Mouse (Mus musculus) limb, embryonic 12.5 days (tissue): ENCODE measurements at regions not wholly inside any gene's neighbourhood (a gene's known extent, or its start where the extent isn't known, plus 50 kb on each side); places are given as distances from the start of the nearest gene placed in this dataset.

Experiments used
- ATAC-seq: fragments of 200-750 bp; cut with Nextera tagmentation; 2 replicates; pipeline ENCODE4 v1.8.0; 2017; ENCODE audit warnings: low read depth, moderate TSS enrichment; ENCODE audit not compliant: insufficient number of reproducible peaks, insufficient read depth, low FRiP score, low TSS enrichment
- H3K27ac ChIP-seq: fragments of 300-500 bp; sonication (generic); 2 replicates; pipeline ENCODE4 v1.5.1; 2016; ENCODE audit warnings: mild to moderate bottlenecking, moderate library complexity
- H3K27me3 ChIP-seq: fragments of 300-500 bp; sonication (generic); 2 replicates; pipeline ENCODE4 v1.6.1; 2016; ENCODE audit warnings: mild to moderate bottlenecking, moderate library complexity
- H3K36me3 ChIP-seq: fragments of 300-500 bp; sonication (generic); 2 replicates; pipeline ENCODE4 v1.6.1; 2016; ENCODE audit warnings: mild to moderate bottlenecking, moderate library complexity
- H3K4me1 ChIP-seq: fragments of 300-500 bp; sonication (generic); replicated peaks from 2 replicates; pipeline ENCODE4 v1.6.1; 2016
- H3K4me2 ChIP-seq: fragments of 300-500 bp; sonication (generic); 2 replicates; pipeline ENCODE4 v1.6.1; 2016; ENCODE audit warnings: mild to moderate bottlenecking, moderate library complexity
- H3K4me3 ChIP-seq: fragments of 300-500 bp; sonication (generic); replicated peaks from 2 replicates; pipeline ENCODE4 v1.5.1; 2016; ENCODE audit warnings: mild to moderate bottlenecking
- H3K9ac ChIP-seq: fragments of 300-500 bp; sonication (generic); replicated peaks from 2 replicates; pipeline ENCODE4 v1.6.1; 2016; ENCODE audit warnings: mild to moderate bottlenecking, moderate library complexity
- H3K9me3 ChIP-seq: fragments of 300-500 bp; sonication (generic); 2 replicates; pipeline ENCODE4 v1.6.1; 2016; ENCODE audit warnings: mild to moderate bottlenecking, moderate library complexity
- WGBS: fragments of 180-500 bp; shearing (Covaris S2); methylation state at CpG from one replicate; pipeline ENCODE4 v1.1.7; 2016; 5-methylcytosine and 5-hydroxymethylcytosine counted together

DNA sequence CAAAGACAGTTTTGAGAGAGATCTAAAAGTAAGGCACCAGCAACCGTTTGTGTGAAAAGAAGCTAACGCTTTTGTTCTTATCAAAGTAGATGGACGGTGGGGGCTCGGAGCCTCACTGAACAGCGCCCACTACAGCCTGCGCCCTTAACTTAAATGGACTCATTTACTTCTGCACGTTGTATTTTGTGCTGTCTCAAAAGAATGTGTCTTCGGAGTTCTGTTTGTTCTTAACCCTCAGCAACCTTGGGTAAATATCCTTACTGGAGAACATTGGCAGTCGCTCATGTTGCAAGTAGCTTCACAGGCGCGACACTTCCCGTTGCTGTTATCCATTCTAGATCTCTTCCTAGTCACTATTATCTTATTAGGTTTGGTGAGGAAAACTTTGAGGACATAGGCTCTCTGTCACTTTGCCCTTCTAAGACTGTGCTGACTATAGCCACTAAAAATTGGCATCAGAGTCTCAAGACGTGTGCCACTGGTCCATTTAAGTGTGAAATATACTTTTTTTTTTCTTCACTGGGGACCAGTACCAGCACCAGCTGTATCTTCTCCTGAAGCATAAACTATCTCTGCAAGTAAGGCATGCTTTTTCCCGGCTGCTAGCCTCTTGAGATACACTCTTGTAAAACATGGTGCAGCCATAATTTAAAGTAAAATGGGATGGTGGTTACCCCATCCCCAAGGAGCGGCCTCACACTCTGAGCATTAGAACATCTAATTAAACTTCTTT is 507.0 kb upstream of the Kif2a start:
- Histone ChIP-seq H3K4me2 (no peak overlapping the region), H3K36me3 (no peaks in the 10 kb centered on the region), H3K4me3 (no peak overlapping the region), H3K27ac (no peak overlapping the region), H3K9me3 (no peaks in the 10 kb centered on the region), H3K4me1 (no peaks in the 10 kb centered on the region), H3K9ac (no peak overlapping the region), H3K27me3 (no peaks in the 10 kb centered on the region)
- 76% methylated on average over 15 of the region's 15 CpGs for WGBS
- no peak for ATAC-seq

GRCm38 (mm10) chr13:107522942-107523341 is 501.0 kb upstream of the Kif2a start:
- no peaks in the 10 kb centered on the region for H3K27me3 ChIP-seq
- H3K9me3 ChIP-seq: no peaks in the 10 kb centered on the region
- no peaks in the 10 kb centered on the region for H3K36me3 ChIP-seq
- H3K4me2 ChIP-seq: no peak overlapping the region
- ATAC-seq: no peak
- H3K4me3 ChIP-seq: no peak overlapping the region
- WGBS: 93% methylated on average over 3 of the region's 3 CpGs
- no peak overlapping the region for H3K9ac ChIP-seq
- H3K27ac ChIP-seq: no peak overlapping the region
- no peaks in the 10 kb centered on the region for H3K4me1 ChIP-seq

DNA sequence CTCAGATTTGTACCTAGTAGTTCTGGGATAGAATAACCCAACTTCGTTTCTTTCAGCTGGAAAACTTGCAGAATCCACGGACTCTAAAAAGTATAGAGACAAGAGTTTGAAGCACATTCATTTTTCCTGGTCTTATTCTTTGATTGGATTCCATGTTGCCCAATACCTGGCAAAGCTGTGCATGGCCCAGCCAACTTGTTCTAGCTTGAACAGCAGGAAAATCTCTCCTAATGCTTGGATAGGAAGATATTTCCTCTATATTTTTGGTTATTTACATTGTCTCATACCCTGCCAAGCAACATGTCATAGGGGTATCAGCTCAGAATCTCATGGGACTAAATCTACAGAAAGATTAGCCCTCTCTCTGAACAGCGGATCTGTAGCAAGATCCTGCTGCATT is 492.3 kb upstream of the Kif2a start:
- no peaks in the 10 kb centered on the region for H3K4me1 ChIP-seq
- WGBS: 86% methylated on average over 3 of the region's 3 CpGs
- no peak overlapping the region for H3K4me2 ChIP-seq
- no peak overlapping the region for H3K9ac ChIP-seq
- no peak for ATAC-seq
- no peak overlapping the region for H3K27ac ChIP-seq
- H3K9me3 ChIP-seq: no peaks in the 10 kb centered on the region
- no peak overlapping the region for H3K4me3 ChIP-seq
- no peaks in the 10 kb centered on the region for H3K27me3 ChIP-seq
- no peaks in the 10 kb centered on the region for H3K36me3 ChIP-seq

GRCm38 (mm10) chr13:107513274-107514146 is 491.6 kb upstream of the Kif2a start:
- Histone ChIP-seq H3K4me1 (no peaks in the 10 kb centered on the region), H3K4me2 (no peak overlapping the region), H3K27ac (no peak overlapping the region), H3K4me3 (no peak overlapping the region), H3K9me3 (no peaks in the 10 kb centered on the region), H3K36me3 (no peaks in the 10 kb centered on the region), H3K9ac (no peak overlapping the region), H3K27me3 (no peaks in the 10 kb centered on the region)
- no peak for ATAC-seq
- WGBS: 66% methylated on average over 6 of the region's 6 CpGs

DNA sequence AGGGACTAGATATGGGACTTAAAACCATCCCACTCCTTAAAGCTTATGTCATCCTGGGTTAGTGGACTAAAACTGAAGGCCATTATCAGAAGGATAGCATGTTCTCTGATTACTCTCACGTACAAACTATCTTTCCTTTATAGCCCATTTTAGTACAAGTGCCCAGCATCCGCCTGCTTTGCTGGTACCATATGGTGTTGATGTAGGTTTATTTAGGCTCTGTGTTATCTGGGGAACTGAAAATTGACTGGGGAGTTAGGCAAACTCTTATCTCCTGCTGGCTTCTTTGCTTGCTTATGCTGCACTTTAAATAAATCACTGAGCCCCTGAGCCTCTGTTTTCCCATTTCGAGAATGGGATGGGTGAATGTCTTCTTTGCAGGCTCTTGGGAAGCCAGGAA is 485.4 kb upstream of the Kif2a start:
- peaks cover 31% of the 10 kb centered on the region for H3K4me1 ChIP-seq
- H3K4me2 ChIP-seq: no peak overlapping the region
- H3K9me3 ChIP-seq: no peaks in the 10 kb centered on the region
- H3K4me3 ChIP-seq: no peak overlapping the region
- 0 out of 2 replicates have a peak, but pooled peaks cover 10% of the 10 kb centered on the region for H3K27me3 ChIP-seq
- H3K36me3 ChIP-seq: no peaks in the 10 kb centered on the region
- no peak overlapping the region for H3K27ac ChIP-seq
- ATAC-seq: no peak
- WGBS: 49% methylated on average over 3 of the region's 3 CpGs
- no peak overlapping the region for H3K9ac ChIP-seq

GRCm38 (mm10) chr13:107506832-107507231 is 484.9 kb upstream of the Kif2a start:
- WGBS: 28% methylated on average over 4 of the region's 4 CpGs

DNA sequence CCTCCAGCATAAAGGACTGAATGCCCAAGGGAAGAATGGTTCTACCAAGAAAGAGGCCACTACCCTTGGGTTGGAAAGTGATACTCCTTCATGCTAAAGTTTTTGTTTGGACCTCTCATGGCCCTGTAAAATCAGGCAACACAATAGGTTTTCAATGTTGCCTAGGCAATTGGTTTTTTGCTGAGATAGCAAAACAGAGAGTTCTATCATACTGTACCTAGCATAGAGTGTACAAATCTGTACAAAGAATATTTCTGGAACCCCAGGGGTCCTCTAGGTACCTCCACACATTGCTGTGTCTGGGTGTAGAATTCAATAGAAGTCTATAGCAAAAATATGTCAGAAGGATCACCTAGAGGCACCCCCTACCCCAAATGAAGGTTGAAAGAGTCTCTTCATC is 483.4 kb upstream of the Kif2a start:
- no peaks in the 10 kb centered on the region for H3K36me3 ChIP-seq

More at GRCm38 (mm10) chr13:107506832-107507231, 484.9 kb upstream of the Kif2a start:
- no peak overlapping the region for H3K9ac ChIP-seq
- no peak for ATAC-seq
- H3K27ac ChIP-seq: no peak overlapping the region
- 0 out of 2 replicates have a peak, but pooled peaks cover 10% of the 10 kb centered on the region for H3K27me3 ChIP-seq
- peaks cover 36% of the 10 kb centered on the region for H3K4me1 ChIP-seq
- no peaks in the 10 kb centered on the region for H3K9me3 ChIP-seq
- H3K4me2 ChIP-seq: no peak overlapping the region
- no peaks in the 10 kb centered on the region for H3K36me3 ChIP-seq
- H3K4me3 ChIP-seq: no peak overlapping the region

GRCm38 (mm10) chr13:107502261-107502660 is 480.3 kb upstream of the Kif2a start:
- H3K27ac ChIP-seq: no peak overlapping the region
- H3K4me3 ChIP-seq: no peak overlapping the region
- H3K36me3 ChIP-seq: no peaks in the 10 kb centered on the region
- H3K4me1 ChIP-seq: peaks cover 31% of the 10 kb centered on the region
- H3K9me3 ChIP-seq: no peaks in the 10 kb centered on the region
- no peak overlapping the region for H3K9ac ChIP-seq
- H3K4me2 ChIP-seq: no peak overlapping the region
- H3K27me3 ChIP-seq: 0 out of 2 replicates have a peak, but pooled peaks cover 10% of the 10 kb centered on the region
- whole genome bisulfite sequencing: 26% methylated on average over 7 of the region's 7 CpGs
- no peak for ATAC-seq

More for the DNA sequence above, 483.4 kb upstream of the Kif2a start:
- no peak overlapping the region for H3K4me3 ChIP-seq
- no peak overlapping the region for H3K27ac ChIP-seq
- H3K9me3 ChIP-seq: no peaks in the 10 kb centered on the region
- ATAC-seq: no peak
- H3K9ac ChIP-seq: no peak overlapping the region
- no peak overlapping the region for H3K4me2 ChIP-seq
- H3K27me3 ChIP-seq: 0 out of 2 replicates have a peak, but pooled peaks cover 13% of the 10 kb centered on the region
- peaks cover 39% of the 10 kb centered on the region for H3K4me1 ChIP-seq

GRCm38 (mm10) chr13:107500776-107501489 is 479.0 kb upstream of the Kif2a start:
- H3K4me3 ChIP-seq: no peak overlapping the region
- ATAC-seq: no peak
- H3K9ac ChIP-seq: no peak overlapping the region
- no peaks in the 10 kb centered on the region for H3K9me3 ChIP-seq
- no peak overlapping the region for H3K4me2 ChIP-seq
- no peak overlapping the region for H3K27ac ChIP-seq
- 0 out of 2 replicates have a peak, but pooled peaks cover 10% of the 10 kb centered on the region for H3K27me3 ChIP-seq
- peaks cover 24% of the 10 kb centered on the region for H3K4me1 ChIP-seq
- WGBS: 86% methylated on average over 12 of the region's 12 CpGs
- H3K36me3 ChIP-seq: no peaks in the 10 kb centered on the region

DNA sequence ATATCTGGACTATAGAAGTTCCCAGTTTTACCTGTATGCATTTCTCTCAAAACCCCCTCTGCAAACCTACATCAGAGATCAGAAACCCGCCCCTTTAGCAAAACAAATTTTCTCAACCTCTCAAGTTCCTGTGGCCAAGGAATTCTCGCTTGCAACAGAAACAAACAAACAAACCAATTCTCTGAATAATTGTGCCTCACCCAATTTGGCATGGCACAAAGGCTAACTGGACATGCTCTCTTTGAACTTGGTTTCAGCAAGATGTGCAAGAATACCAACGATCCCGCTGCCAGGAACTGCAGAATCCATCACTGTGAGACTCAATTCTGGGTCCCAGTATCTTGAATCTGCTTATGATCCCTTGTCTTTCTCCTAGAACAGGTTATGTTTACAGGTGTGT is 477.4 kb upstream of the Kif2a start:
- WGBS: 70% methylated on average over 4 of the region's 4 CpGs
- Histone ChIP-seq H3K9ac (no peak overlapping the region), H3K4me1 (peaks cover 24% of the 10 kb centered on the region), H3K9me3 (no peaks in the 10 kb centered on the region), H3K4me3 (no peak overlapping the region), H3K27me3 (0 out of 2 replicates have a peak, but pooled peaks cover 17% of the 10 kb centered on the region), H3K36me3 (no peaks in the 10 kb centered on the region), H3K27ac (no peak overlapping the region), H3K4me2 (no peak overlapping the region)
- ATAC-seq: no peak

- H3K9me3 ChIP-seq: no peaks in the 10 kb centered on the region
- no peaks in the 10 kb centered on the region for H3K4me1 ChIP-seq
- no peak for ATAC-seq
- no peak overlapping the region for H3K4me2 ChIP-seq
- no peak overlapping the region for H3K4me3 ChIP-seq
- H3K9ac ChIP-seq: no peak overlapping the region
- no peaks in the 10 kb centered on the region for H3K36me3 ChIP-seq
- H3K27ac ChIP-seq: no peak overlapping the region
- 0 out of 2 replicates have a peak, but pooled peaks cover 7% of the 10 kb centered on the region for H3K27me3 ChIP-seq
- 58% methylated on average over 6 of the region's 6 CpGs for WGBS
Measured at GRCm38 (mm10) chr13:107495161-107495732, 473.3 kb upstream of the Kif2a start.
